Mouse (Mus musculus): Measurements from ENCODE around the gene Ndufb8.

- TF ChIP-seq CTCF (IDR thresholded peaks at IDR 0.05; ENCODE audit: low read depth): no peak
- no peak for TF ChIP-seq EP300 (optimal IDR thresholded peaks at IDR 0.05)
Measured at GRCm38 (mm10) chr19:44554490-44554860, 765 bp downstream of the Ndufb8 start.
